Mouse (Mus musculus) lung, embryonic 15.5 days (tissue): Measurements from ENCODE around the gene Il1r1. TPM values are rescaled to one million over a fixed set of nuclear protein-coding genes. Genes with fewer than 3 reads are reported as not detected.

ENCODE experiments used
- ATAC-seq: fragments of 200-750 bp; cut with Nextera tagmentation; 2 replicates; pipeline ENCODE4 v1.8.0; 2017; ENCODE audit warnings: moderate number of reproducible peaks, borderline replicate concordance; ENCODE audit not compliant: low FRiP score, low TSS enrichment; ENCODE audit errors: extremely low read depth
- H3K27ac ChIP-seq: fragments of 300-500 bp; sonication (generic); 2 replicates; pipeline ENCODE4 v1.5.1; 2015; ENCODE audit warnings: moderate library complexity, mild to moderate bottlenecking, inconsistent platforms
- H3K27me3 ChIP-seq: fragments of 300-500 bp; sonication (generic); 2 replicates; pipeline ENCODE4 v1.6.1; 2015; ENCODE audit warnings: inconsistent platforms
- H3K36me3 ChIP-seq: fragments of 300-500 bp; sonication (generic); 2 replicates; pipeline ENCODE4 v1.6.1; 2015; ENCODE audit warnings: inconsistent platforms
- H3K4me1 ChIP-seq: fragments of 300-500 bp; sonication (generic); 2 replicates; pipeline ENCODE4 v1.6.1; 2015; ENCODE audit warnings: inconsistent platforms
- H3K4me2 ChIP-seq: fragments of 300-500 bp; sonication (generic); 2 replicates; pipeline ENCODE4 v1.6.1; 2015; ENCODE audit warnings: inconsistent platforms, mild to moderate bottlenecking, moderate library complexity
- H3K4me3 ChIP-seq: fragments of 300-500 bp; sonication (generic); 2 replicates; pipeline ENCODE4 v1.5.1; 2015; ENCODE audit warnings: mild to moderate bottlenecking, inconsistent platforms
- H3K9ac ChIP-seq: fragments of 300-500 bp; sonication (generic); 2 replicates; pipeline ENCODE4 v1.6.1; 2015; ENCODE audit warnings: inconsistent platforms
- H3K9me3 ChIP-seq: fragments of 300-500 bp; sonication (generic); 2 replicates; pipeline ENCODE4 v1.6.1; 2016; ENCODE audit warnings: inconsistent platforms
- WGBS: fragments of 180-500 bp; shearing (Covaris S2); methylation state at CpG from one replicate; pipeline ENCODE4 v1.1.7; 2015; 5-methylcytosine and 5-hydroxymethylcytosine counted together
- polyA plus RNA-seq: library from polyadenylated mRNA; unstranded; fragments of >200 nt; fragmentation: Nextera tagmentation; extraction: Ambion mirVana; gene quantifications from 2 replicates; pipeline ENCODE4 v1.2.1, GENCODE M21; 2015

The Il1r1 gene
- polyA plus RNA-seq, 1 experiment from 2014 or later, result 10.9 TPM

DNA sequence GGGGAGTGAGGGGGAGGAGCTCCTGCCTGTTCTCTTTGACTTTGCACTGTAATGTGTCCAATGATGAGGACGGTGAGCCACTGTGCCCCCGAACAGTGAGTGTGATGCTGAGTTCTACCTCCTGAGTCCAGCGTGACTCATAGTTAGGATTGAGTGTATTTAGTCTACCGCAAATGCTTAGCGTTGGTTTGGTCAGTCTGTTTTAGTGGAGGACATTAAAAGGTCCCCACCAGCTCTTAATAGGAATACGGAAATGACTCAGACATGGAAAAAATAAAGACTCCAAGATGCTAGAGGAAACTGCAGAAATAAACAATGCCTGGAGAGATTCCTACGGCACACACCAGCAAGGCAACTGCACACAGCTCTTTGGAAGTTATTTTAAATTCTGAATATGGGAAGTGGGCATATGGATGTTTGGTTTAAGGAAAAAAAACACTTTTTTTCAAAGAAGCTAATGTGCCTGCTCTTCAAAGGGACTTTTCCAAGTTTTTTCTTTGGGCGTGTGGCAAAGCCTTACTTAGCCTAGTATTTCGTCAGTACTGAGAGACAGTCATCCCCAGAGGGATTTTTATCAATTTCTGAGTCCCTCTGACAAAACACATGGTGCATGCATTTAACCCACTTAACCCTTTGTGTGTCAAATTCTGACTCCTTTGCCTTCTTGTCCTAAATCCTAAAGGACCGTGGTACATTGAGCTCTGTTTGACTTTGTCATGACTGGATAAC is 50.6 kb downstream of the Il1r1 start:
- Histone ChIP-seq H3K4me2 (no peak overlapping the region; the same call in 1 of the 2 replicates), H3K4me1 (peaks cover 21% of the 10 kb centered on the region), H3K27ac (peak overlapping the region; percentile 48; the same call in 1 of the 2 replicates), H3K9ac (no peak overlapping the region), H3K9me3 (no peaks in the 10 kb centered on the region), H3K4me3 (no peak overlapping the region), H3K27me3 (no peaks in the 10 kb centered on the region), H3K36me3 (no peaks in the 10 kb centered on the region; the same call in 1 of the 2 replicates)
- ATAC-seq, result 0 out of 2 replicates have a peak, but pooled peaks have one; percentile 25
- WGBS, result 45% methylated on average over 10 of the region's 10 CpGs

DNA sequence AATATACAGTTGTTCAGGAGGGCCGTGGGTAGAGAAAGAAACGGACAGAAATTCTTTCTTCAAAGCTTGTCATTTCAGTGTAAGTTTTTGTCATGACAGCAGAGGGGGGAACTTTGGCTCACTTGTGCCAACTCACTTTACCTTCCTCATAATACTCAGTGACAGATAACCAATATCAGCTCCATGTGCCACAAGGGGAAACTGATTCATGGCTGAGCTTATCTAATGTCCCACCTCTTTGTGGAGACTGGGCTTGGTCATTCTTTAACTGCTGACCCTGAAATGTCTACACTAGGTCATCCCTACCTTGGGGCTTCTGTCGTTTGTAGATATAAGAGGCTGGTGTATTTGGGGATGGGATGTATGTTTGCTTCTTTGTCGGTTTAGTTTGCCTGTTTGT is 53.1 kb downstream of the Il1r1 start:
- WGBS, result 68% methylated on average over 4 of the region's 4 CpGs
- no peak overlapping the region for H3K4me2 ChIP-seq
- no peak overlapping the region for H3K4me3 ChIP-seq
- no peak overlapping the region for H3K9ac ChIP-seq
- H3K27me3 ChIP-seq, result no peaks in the 10 kb centered on the region
- H3K27ac ChIP-seq, result no peak overlapping the region
- no peaks in the 10 kb centered on the region for H3K9me3 ChIP-seq
- H3K36me3 ChIP-seq, result no peaks in the 10 kb centered on the region; the same call in 1 of the 2 replicates
- H3K4me1 ChIP-seq, result peaks cover 21% of the 10 kb centered on the region
- no peak for ATAC-seq

DNA sequence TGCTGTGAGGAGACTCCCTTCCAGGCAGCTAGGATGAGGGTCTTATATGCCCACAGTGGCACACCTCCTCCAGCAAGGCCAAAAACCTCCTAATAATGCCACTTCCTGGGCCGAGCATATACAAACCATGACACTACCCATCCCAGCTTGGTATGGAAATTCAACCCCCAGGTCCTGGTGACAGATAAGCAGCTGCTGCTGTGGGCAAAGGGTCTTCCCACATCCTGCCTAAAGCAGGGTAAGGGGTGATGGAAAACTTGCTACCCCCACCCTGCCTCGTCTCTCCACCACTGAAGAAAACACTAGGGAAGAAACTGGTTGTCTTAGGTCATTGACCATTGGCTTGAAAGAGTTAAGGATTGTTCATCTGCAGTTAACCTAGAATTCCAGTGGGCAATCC is 53.8 kb downstream of the Il1r1 start:
- H3K27me3 ChIP-seq, result no peaks in the 10 kb centered on the region
- no peaks in the 10 kb centered on the region for H3K9me3 ChIP-seq
- H3K36me3 ChIP-seq, result no peaks in the 10 kb centered on the region; the same call in 1 of the 2 replicates
- no peak overlapping the region for H3K9ac ChIP-seq
- no peak overlapping the region for H3K4me3 ChIP-seq
- no peak overlapping the region for H3K27ac ChIP-seq
- no peak overlapping the region for H3K4me2 ChIP-seq
- WGBS, result 79% methylated on average over 2 of the region's 2 CpGs
- ATAC-seq, result no peak
- peaks cover 21% of the 10 kb centered on the region for H3K4me1 ChIP-seq

DNA sequence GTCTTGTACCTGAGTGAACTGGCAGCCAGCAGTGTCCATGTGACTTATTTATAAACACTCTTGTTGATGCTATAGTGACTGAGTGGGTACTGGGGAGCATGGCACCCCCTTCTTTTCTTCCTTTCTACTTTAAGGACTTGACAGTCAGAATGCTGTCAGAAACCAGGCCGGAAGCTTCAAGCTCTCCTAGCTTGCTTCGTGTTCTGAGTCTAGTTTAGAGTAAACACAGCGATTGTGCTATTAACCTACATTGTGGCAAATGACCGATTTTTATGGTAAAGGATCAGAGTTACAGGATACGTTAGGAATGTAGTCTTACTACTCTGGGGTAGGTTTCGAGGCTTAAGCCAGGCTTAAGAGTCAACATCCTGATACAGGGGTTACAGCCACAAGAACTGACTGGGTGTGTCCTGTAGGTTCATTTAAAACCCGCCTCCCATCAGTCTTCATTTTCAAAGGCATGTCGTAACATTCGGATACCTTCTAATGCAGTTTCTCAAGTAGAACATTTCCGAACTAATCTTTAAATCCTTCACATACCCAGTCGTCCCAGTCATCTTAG is 54.4 kb downstream of the Il1r1 start:
- H3K36me3 ChIP-seq, result no peaks in the 10 kb centered on the region; the same call in 1 of the 2 replicates
- H3K4me1 ChIP-seq, result peaks cover 27% of the 10 kb centered on the region
- H3K4me3 ChIP-seq, result no peak overlapping the region
- H3K27me3 ChIP-seq, result no peaks in the 10 kb centered on the region
- no peak overlapping the region for H3K9ac ChIP-seq
- no peak overlapping the region for H3K4me2 ChIP-seq
- no peaks in the 10 kb centered on the region for H3K9me3 ChIP-seq
- ATAC-seq, result peak; percentile 52
- 56% methylated on average over 11 of the region's 11 CpGs for WGBS
- H3K27ac ChIP-seq, result no peak overlapping the region

DNA sequence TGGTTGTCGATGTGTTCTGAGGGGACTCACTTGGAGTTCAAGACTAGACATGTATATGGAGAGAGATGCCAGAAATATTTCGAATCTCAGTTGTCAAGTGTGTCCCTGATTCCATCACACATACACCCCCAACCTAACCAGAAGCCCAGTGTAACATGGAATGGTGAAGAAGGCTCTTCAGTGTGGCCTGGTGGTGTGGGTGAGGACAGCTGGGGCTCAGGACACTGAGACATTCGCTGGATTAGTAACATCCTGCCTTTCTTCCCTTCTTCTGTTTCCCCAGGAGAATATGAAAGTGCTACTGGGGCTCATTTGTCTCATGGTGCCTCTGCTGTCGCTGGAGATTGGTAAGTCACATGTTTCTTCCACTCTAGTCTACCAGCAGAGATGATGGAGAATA is 57.1 kb downstream of the Il1r1 start:
- Histone ChIP-seq H3K36me3 (no peaks in the 10 kb centered on the region; the same call in 1 of the 2 replicates), H3K4me2 (no peak overlapping the region), H3K9me3 (no peaks in the 10 kb centered on the region), H3K4me1 (peaks cover 22% of the 10 kb centered on the region), H3K27ac (no peak overlapping the region), H3K9ac (no peak overlapping the region), H3K4me3 (no peak overlapping the region), H3K27me3 (no peaks in the 10 kb centered on the region)
- WGBS, result 66% methylated on average over 4 of the region's 4 CpGs
- ATAC-seq, result no peak

DNA sequence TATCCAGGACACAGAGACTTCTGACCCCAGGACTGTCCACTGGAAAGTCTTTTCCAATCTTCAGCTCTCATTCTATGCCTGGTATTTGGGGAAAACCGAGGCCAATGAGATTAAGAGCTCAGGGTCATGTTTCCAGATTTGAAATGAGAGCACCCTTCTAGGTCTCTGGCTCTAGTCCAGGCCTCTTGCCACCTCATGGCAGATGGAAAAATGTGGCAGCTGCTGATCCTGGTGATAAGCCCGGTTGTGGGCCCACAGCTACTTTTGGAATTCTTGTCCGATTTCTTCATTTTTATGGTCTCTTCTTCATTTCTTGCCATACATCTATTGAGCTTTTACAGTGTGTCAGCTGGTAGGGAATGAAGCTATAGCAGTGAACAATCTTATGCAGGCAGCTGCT is 57.5 kb downstream of the Il1r1 start:
- H3K27me3 ChIP-seq, result no peaks in the 10 kb centered on the region
- 61% methylated on average over 3 of the region's 3 CpGs for WGBS
- no peak overlapping the region for H3K27ac ChIP-seq
- no peaks in the 10 kb centered on the region; the same call in 1 of the 2 replicates for H3K36me3 ChIP-seq
- peaks cover 22% of the 10 kb centered on the region for H3K4me1 ChIP-seq
- no peaks in the 10 kb centered on the region for H3K9me3 ChIP-seq
- no peak overlapping the region for H3K9ac ChIP-seq
- ATAC-seq, result no peak
- H3K4me3 ChIP-seq, result no peak overlapping the region
- no peak overlapping the region for H3K4me2 ChIP-seq

DNA sequence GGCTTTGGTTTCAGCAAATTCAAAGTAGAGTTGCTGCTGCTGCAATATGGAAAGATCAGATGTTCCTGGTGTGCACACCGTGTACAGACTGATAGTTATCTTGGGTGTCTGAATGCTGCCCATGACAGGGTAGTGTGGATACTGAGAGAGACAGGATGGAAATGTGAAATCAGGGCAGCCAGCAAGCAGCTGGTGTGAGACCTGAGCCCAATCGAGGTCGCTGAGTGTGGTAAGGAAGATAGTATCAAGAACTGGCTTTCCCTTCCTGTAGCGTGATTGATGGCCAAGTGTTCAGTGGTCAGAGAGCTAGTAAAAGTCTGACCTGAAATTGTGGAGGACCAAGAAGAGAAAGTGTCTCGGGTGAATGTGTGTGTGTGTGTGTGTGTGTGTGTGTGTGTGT is 59.1 kb downstream of the Il1r1 start:
- Histone ChIP-seq H3K36me3 (no peaks in the 10 kb centered on the region), H3K9ac (no peak overlapping the region), H3K9me3 (no peaks in the 10 kb centered on the region), H3K4me3 (no peak overlapping the region), H3K27ac (no peak overlapping the region), H3K27me3 (no peaks in the 10 kb centered on the region), H3K4me1 (peaks cover 17% of the 10 kb centered on the region), H3K4me2 (no peak overlapping the region)
- ATAC-seq, result no peak
- WGBS, result 43% methylated on average over 5 of the region's 5 CpGs

DNA sequence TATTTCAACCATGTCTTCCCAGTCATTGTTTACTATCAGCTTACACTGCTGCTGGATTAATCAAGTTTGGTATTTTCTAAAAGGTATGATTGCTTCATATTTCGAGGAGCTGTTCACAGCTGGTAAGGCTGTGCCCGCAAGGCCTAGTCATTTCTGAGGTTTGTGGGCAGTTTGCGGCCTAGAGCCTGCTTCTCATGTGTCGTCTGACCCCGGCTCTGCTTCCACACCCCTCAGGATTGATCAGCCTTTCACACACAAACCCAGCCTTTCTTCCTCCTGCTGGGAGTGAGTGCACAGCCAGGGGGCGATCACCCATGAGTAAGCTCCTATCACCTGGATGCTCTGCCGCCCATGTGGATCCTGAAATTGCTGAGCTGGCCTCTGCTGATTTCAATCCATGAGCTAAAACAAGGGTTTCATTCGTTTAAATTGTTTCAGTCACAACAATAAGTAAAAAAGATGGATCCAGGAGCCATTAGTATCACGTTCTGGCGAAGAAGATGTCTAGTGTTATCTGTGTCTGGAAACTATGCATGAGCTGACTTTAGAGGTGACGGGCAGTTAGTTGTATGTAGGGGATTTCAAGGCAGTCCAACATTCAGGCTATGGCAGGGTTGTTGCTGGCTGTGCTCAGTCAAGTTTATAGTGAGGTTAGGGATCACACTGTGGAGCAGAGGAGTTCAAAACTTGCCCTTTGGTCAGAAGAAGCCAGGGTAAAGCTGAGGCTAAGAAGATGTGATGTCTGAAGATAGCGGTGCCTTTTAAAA is 65.8 kb downstream of the Il1r1 start:
- no peak overlapping the region for H3K4me2 ChIP-seq
- no peak for ATAC-seq
- H3K9ac ChIP-seq, result no peak overlapping the region
- H3K9me3 ChIP-seq, result no peaks in the 10 kb centered on the region
- H3K36me3 ChIP-seq, result no peaks in the 10 kb centered on the region; the same call in 1 of the 2 replicates
- H3K27me3 ChIP-seq, result no peaks in the 10 kb centered on the region
- no peak overlapping the region for H3K27ac ChIP-seq
- no peaks in the 10 kb centered on the region for H3K4me1 ChIP-seq
- H3K4me3 ChIP-seq, result no peak overlapping the region
- WGBS, result 78% methylated on average over 12 of the region's 12 CpGs

DNA sequence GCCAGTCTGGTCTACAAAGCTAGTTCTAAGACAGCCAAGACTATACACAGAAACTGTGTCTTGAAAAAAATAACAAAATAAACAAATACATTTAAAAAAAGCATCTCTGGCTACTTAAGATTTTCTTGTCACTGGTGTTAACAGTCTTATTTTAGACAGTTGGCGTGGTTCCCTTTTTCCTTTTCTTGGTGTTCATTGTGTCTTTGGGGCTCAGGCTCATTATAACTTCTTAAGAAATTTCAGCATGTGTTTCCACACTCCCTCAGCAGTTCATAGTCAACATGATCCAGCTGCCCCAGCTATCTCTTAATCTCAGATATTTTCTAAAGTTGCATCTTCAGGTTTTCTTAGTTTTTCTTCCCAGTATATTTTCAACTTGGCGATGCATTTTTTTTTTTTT is 67.4 kb downstream of the Il1r1 start:
- WGBS, result 98% methylated on average over 2 of the region's 2 CpGs
- peaks cover 3% of the 10 kb centered on the region; the same call in 1 of the 2 replicates for H3K36me3 ChIP-seq
- no peaks in the 10 kb centered on the region for H3K27me3 ChIP-seq
- H3K9ac ChIP-seq, result no peak overlapping the region
- H3K27ac ChIP-seq, result no peak overlapping the region
- H3K4me1 ChIP-seq, result no peaks in the 10 kb centered on the region
- no peaks in the 10 kb centered on the region for H3K9me3 ChIP-seq
- no peak overlapping the region for H3K4me3 ChIP-seq
- H3K4me2 ChIP-seq, result no peak overlapping the region
- no peak for ATAC-seq

DNA sequence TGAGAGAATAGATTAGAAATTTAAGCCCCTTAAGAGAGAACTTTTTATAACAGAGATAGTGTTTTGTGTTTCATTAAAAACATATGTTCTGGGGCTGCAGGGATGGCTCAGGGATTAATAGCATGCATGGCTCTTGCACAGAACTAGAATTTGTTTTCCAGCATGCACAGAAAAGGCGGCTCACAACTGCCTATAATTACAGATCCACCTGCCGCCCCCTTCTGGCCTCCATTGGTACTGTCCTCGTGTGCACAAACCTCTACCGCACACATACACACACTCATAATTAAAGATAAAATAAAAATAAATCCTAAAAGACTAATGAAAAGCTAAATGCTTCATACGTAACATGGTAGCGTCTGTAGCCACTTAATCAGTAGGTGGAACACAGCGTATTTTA is 69.0 kb downstream of the Il1r1 start:
- no peak overlapping the region for H3K4me2 ChIP-seq
- no peaks in the 10 kb centered on the region for H3K27me3 ChIP-seq
- no peak overlapping the region for H3K4me3 ChIP-seq
- H3K9me3 ChIP-seq, result no peaks in the 10 kb centered on the region
- H3K27ac ChIP-seq, result no peak overlapping the region
- WGBS, result 94% methylated on average over 7 of the region's 7 CpGs
- ATAC-seq, result no peak
- no peaks in the 10 kb centered on the region for H3K4me1 ChIP-seq
- H3K9ac ChIP-seq, result no peak overlapping the region
- H3K36me3 ChIP-seq, result peaks cover 3% of the 10 kb centered on the region; the same call in 1 of the 2 replicates

DNA sequence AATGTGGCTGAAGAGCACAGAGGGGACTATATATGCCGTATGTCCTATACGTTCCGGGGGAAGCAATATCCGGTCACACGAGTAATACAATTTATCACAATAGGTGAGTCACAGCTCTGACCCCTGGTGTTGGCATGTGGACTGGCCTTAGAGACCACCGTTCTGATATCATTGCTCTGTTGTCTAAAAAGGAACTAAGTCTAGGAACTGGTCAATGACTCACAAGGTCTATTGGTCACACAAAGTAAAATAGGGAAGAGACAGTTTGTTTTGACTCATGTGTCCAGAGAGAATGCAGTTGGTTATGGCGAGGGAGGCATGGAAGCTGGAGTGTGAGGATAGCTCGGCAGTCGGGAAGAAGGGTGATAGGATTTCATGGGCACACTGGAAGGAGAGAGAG is 69.9 kb downstream of the Il1r1 start:
- WGBS, result 62% methylated on average over 9 of the region's 9 CpGs
- Histone ChIP-seq H3K9ac (no peak overlapping the region), H3K4me1 (no peaks in the 10 kb centered on the region), H3K27ac (no peak overlapping the region), H3K27me3 (no peaks in the 10 kb centered on the region), H3K4me3 (no peak overlapping the region), H3K9me3 (no peaks in the 10 kb centered on the region), H3K4me2 (no peak overlapping the region), H3K36me3 (peaks cover 3% of the 10 kb centered on the region; the same call in 1 of the 2 replicates)
- ATAC-seq, result no peak

DNA sequence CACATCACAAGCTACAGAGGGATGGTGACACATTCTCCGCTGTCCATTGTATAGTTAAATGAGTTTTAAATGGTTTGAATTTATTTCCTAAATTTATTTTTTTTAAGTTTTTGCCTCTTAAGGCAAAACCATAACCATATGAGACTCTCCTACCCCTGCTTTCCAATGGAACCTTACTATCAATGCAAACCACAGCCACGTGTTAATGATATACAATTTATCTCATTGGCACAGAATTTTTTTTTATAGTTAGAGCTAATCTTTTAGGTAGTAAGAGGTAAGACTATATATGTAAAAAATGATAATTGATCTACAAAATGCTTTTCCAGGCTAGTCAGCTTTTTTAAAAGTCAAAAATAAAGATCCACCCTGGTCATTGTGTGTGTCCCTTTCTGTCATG is 73.2 kb downstream of the Il1r1 start:
- no peaks in the 10 kb centered on the region for H3K9me3 ChIP-seq
- no peak overlapping the region for H3K4me2 ChIP-seq
- no peaks in the 10 kb centered on the region for H3K27me3 ChIP-seq
- peaks cover 3% of the 10 kb centered on the region; the same call in 1 of the 2 replicates for H3K36me3 ChIP-seq
- H3K27ac ChIP-seq, result no peak overlapping the region
- no peaks in the 10 kb centered on the region for H3K4me1 ChIP-seq
- 77% methylated on average over 2 of the region's 2 CpGs for WGBS
- no peak overlapping the region for H3K4me3 ChIP-seq
- no peak overlapping the region for H3K9ac ChIP-seq
- ATAC-seq, result no peak
